Mouse (Mus musculus) adrenal gland, adult 10 weeks (tissue): Measurements from ENCODE around the gene Msn. TPM values are rescaled to one million over a fixed set of nuclear protein-coding genes. Genes with fewer than 3 reads are reported as not detected.

Experiments
- polyA plus RNA-seq: library from polyadenylated mRNA; stranded (reverse); fragments of 350-450 nt; fragmentation: Illumina TruSeq; extraction: RNeasy Lipid Tissue Mini Kit (QIAGEN cat#74804); gene quantifications from one replicate; pipeline ENCODE4 v1.2.3, GENCODE M21; 2014; ENCODE audit warnings: low read depth, low replicate concordance

The Msn gene
- 271 TPM for polyA plus RNA-seq

GRCm38 (mm10) chrX:96095509-96096499 is at the start of gene Msn:
TSS of gene Msn (plus strand) at chrX:96096042.

Other genes with a start within 250 kb of the Msn start
- gene Las1l, start 139.1 kb upstream of the Msn start, polyA plus RNA-seq = 63.0 TPM
- 3.4 TPM for gene Vsig4, start 197.4 kb downstream of the Msn start, polyA plus RNA-seq